ENCODE assay signal across 16 mouse cellular contexts in the genomic region with DNA sequence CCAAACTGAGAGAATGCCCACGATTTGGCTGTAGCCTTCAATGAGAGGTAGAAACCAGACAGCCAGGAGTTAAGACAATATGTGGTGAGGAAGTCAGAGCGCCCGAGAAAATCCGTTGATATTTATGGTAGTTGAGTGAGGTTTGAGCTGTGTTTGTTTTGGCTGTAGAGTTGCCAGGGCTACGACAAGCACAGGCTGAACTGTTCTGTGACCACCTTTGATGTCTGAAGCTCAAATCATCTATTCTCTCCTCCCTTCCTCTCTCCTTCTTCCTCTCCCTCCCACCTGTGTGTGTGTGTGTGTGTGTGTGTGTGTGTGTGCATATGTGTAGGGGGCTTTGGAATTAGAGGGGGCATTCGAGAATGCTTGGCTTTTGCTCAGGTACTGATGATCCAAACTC. TPM values are rescaled to one million over a fixed set of nuclear protein-coding genes. Genes with fewer than 3 reads are reported as not detected.
A peak's percentile ranks its signal among the peaks of the same experiment; 100 is the strongest.
DNase-seq lines count a peak whose midpoint lies in the region; ATAC-seq lines count a peak whose summit lies in the region.
"Had no signal": no experiment of that assay in that cellular context is flagged by ENCODE, and none has a peak within 500 bp of the region (broad histone marks: within the 10 kb centered on the region; RNA-seq: fewer than 3 reads in every experiment).

No protein-coding gene starts in this region.

- 34% methylated on average over 6 of the region's 6 CpGs for WGBS in heart, embryonic 12.5 days
- 29% methylated on average over 6 of the region's 6 CpGs for WGBS in heart, embryonic 11.5 days (ENCODE audit: insufficient replicate concordance)

- ATAC-seq in heart, embryonic 12.5 days (ENCODE audit: insufficient number of reproducible peaks, low FRiP score): no peak
- ATAC-seq in heart, embryonic 11.5 days (replicated peaks; ENCODE audit: insufficient number of reproducible peaks, low FRiP score, low TSS enrichment): no peak
- peak; percentile 78 for ATAC-seq in CD4-positive, CD25-positive, alpha-beta regulatory T cell, adult 4 months
- ATAC-seq: intestine, embryonic 15.5 days; liver, postnatal 0 days had no signal

- H3K4me3 ChIP-seq in heart, embryonic 12.5 days: no peak overlapping the region
- H3K4me3 ChIP-seq in heart, embryonic 11.5 days (ENCODE audit: low read depth, low read length): no peak overlapping the region
- H3K4me3 ChIP-seq: embryonic facial prominence, embryonic 13.5 days; forebrain, embryonic 15.5 days; intestine, embryonic 15.5 days had no signal

- H3K9me3 ChIP-seq in heart, embryonic 12.5 days (replicated peaks): no peaks in the 10 kb centered on the region
- H3K9me3 ChIP-seq in heart, embryonic 11.5 days (replicated peaks; ENCODE audit: control insufficient read depth, low read length): no peaks in the 10 kb centered on the region
- H3K9me3 ChIP-seq: embryonic facial prominence, embryonic 13.5 days; forebrain, embryonic 15.5 days; intestine, embryonic 15.5 days had no signal

- H3K4me1 ChIP-seq in heart, embryonic 12.5 days (replicated peaks): peaks cover 26% of the 10 kb centered on the region
- peaks cover 2% of the 10 kb centered on the region; the same call in 1 of the 2 replicates for H3K4me1 ChIP-seq in heart, embryonic 11.5 days (ENCODE audit: control insufficient read depth, insufficient read depth, low read length)

- peak; percentile 19 for DNase-seq in kidney, postnatal 10 days
- DNase-seq in kidney, postnatal 4 days: no peak
- peak; percentile 27 for DNase-seq in heart, postnatal 4 days
- no peak for DNase-seq in frontal cortex, postnatal 10 days (ENCODE audit: low spot score in 2 of 2)
- DNase-seq in embryo, embryonic 10 days (ENCODE audit: low spot score): no peak
- DNase-seq: B cell, adult 2 months; cerebellum, adult 9-10 months; liver, postnatal 0 days; right cerebral cortex, postnatal 25 days; thymus, postnatal 36 days had no signal

- H3K36me3 ChIP-seq in heart, embryonic 12.5 days: no peaks in the 10 kb centered on the region
- no peaks in the 10 kb centered on the region for H3K36me3 ChIP-seq in heart, embryonic 11.5 days (ENCODE audit: control insufficient read depth, insufficient read depth, low read length)
- H3K36me3 ChIP-seq: embryonic facial prominence, embryonic 13.5 days; forebrain, embryonic 15.5 days; intestine, embryonic 15.5 days had no signal

- no peak overlapping the region for H3K9ac ChIP-seq in heart, embryonic 12.5 days
- H3K9ac ChIP-seq in heart, embryonic 11.5 days (ENCODE audit: low read depth, low read length): no peak overlapping the region
- H3K9ac ChIP-seq: embryonic facial prominence, embryonic 13.5 days; forebrain, embryonic 15.5 days; intestine, embryonic 15.5 days; liver, postnatal 0 days had no signal

- H3K27me3 ChIP-seq in heart, embryonic 12.5 days (replicated peaks): no peaks in the 10 kb centered on the region
- H3K27me3 ChIP-seq in heart, embryonic 11.5 days (ENCODE audit: control insufficient read depth, insufficient read depth, low read length): no peaks in the 10 kb centered on the region
- H3K27me3 ChIP-seq: embryonic facial prominence, embryonic 13.5 days; forebrain, embryonic 15.5 days; intestine, embryonic 15.5 days had no signal

- no peak overlapping the region for H3K27ac ChIP-seq in heart, embryonic 12.5 days (ENCODE audit: poor library complexity, severe bottlenecking)
- no peak overlapping the region for H3K27ac ChIP-seq in heart, embryonic 11.5 days (ENCODE audit: low read depth, low read length)
- H3K27ac ChIP-seq: embryonic facial prominence, embryonic 13.5 days; intestine, embryonic 15.5 days had no signal

- H3K4me2 ChIP-seq in heart, embryonic 12.5 days: 0 out of 2 replicates have a peak overlapping the region, but pooled peaks have one; percentile 0
- no peak overlapping the region for H3K4me2 ChIP-seq in heart, embryonic 11.5 days
- H3K4me2 ChIP-seq: embryonic facial prominence, embryonic 13.5 days; forebrain, embryonic 15.5 days; intestine, embryonic 15.5 days had no signal

RNA-seq across cellular contexts. Expression of gene G3bp2, which starts 19.5 kb away (rescaled TPM):
- polyA plus RNA-seq in heart, embryonic 12.5 days (2016; fragmentation: Nextera tagmentation; extraction: Ambion mirVana): 186 and 193 TPM in 2 replicates
- 177 and 181 TPM in 2 replicates for polyA plus RNA-seq in heart, embryonic 11.5 days (2014; fragmentation: Nextera tagmentation; extraction: Ambion mirVana)
- polyA plus RNA-seq in CD4-positive, CD25-positive, alpha-beta regulatory T cell, adult 4 months (2017; shearing (Covaris generic)): 100 to 1,000 TPM; 210 to 252 TPM
- 10 to 100 TPM; 81.1 to 82.9 TPM for total RNA-seq in heart, postnatal 4 days (2021)

RNA-seq across cellular contexts. Expression of gene Uso1, which starts 34.7 kb away (rescaled TPM):
- 39.9 and 41.9 TPM in 2 replicates for polyA plus RNA-seq in heart, embryonic 12.5 days (2016; fragmentation: Nextera tagmentation; extraction: Ambion mirVana)
- 25.9 and 26.7 TPM in 2 replicates for polyA plus RNA-seq in heart, embryonic 11.5 days (2014; fragmentation: Nextera tagmentation; extraction: Ambion mirVana)
- polyA plus RNA-seq in CD4-positive, CD25-positive, alpha-beta regulatory T cell, adult 4 months (2017; shearing (Covaris generic)): 10 to 100 TPM; 35.5 to 36.5 TPM
- total RNA-seq in heart, postnatal 4 days (2021): 10 to 100 TPM; 46.4 to 47.3 TPM

RNA-seq across cellular contexts. Expression of gene Cdkl2, which starts 59.4 kb away (rescaled TPM):
- 1.0 TPM in 2 replicates for polyA plus RNA-seq in heart, embryonic 12.5 days (2016; fragmentation: Nextera tagmentation; extraction: Ambion mirVana)
- 1.00 and 1.1 TPM in 2 replicates for polyA plus RNA-seq in heart, embryonic 11.5 days (2014; fragmentation: Nextera tagmentation; extraction: Ambion mirVana)
- 1 to 10 TPM; 1.4 to 2.1 TPM for polyA plus RNA-seq in CD4-positive, CD25-positive, alpha-beta regulatory T cell, adult 4 months (2017; shearing (Covaris generic))
- total RNA-seq in heart, postnatal 4 days (2021): 1 to 10 TPM; 2.2 to 2.4 TPM

Comparison
In these comparisons a context has a peak if more than half of its experiments do, and no peak if none do; other contexts are left out.
1. DNase-seq: peak in kidney, postnatal 10 days (single experiment) and heart, postnatal 4 days (single experiment); none in kidney, postnatal 4 days (0 of 2), frontal cortex, postnatal 10 days (0 of 2) and embryo, embryonic 10 days (single experiment).